ENCODE assay signal across 14 mouse cellular contexts in the genomic region with DNA sequence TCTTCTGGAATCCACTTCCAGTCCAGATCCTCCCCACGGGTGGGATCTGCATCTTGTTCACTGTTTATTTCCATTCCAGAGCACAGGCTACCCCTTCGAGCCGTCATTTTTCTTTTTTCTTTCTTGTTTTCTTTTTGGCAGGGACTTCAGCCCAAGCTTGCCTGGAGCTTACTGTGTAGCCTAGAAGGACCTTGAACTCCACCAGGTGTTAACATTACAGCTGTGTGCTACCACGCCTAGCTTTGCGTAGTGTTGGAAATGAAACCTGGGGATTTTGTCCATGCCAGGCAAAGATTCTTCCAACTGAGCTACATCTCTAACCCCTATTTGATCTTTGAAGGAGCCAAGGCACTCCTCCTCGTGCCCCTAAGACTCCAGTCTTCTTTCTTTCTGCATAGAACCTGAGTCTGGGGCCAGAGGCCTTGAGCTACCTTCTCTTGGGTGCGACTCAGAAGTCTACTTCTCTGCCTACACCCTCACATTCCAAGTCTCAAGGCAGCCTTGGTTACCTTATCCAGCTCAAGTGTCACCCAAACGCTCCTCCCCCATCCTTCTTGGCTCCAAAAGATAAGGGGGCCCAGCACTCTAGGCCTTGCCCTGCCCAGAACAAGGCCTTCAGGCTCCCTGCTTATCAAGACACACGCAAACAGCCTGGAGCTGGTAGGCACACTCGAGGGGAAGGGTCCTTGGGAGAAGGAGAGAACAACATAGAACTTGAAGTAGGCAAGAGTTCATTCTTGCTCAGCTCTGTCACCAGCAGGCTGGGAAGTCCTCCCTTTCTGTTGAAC. TPM values are rescaled to one million over a fixed set of nuclear protein-coding genes. Genes with fewer than 3 reads are reported as not detected.
DNase-seq lines count a peak whose midpoint lies in the region; ATAC-seq and TF ChIP-seq lines count a peak whose summit lies in the region.
"Had no signal": no experiment of that assay in that cellular context is flagged by ENCODE, and none has a peak within 500 bp of the region (broad histone marks: within the 10 kb centered on the region; RNA-seq: fewer than 3 reads in every experiment).

No protein-coding gene starts in this region.

- no peak for TF ChIP-seq RAD21 in MEL (IDR thresholded peaks at IDR 0.05; ENCODE audit: low read depth, low read length)

- 0 out of 2 replicates have a peak overlapping the region, but pooled peaks have one; percentile 4 for H3K9ac ChIP-seq in MEL (ENCODE audit: control insufficient read depth, low read depth, low read length, poor library complexity, severe bottlenecking)
- H3K9ac ChIP-seq in liver, embryonic 14.5 days (replicated peaks) = peak overlapping the region; percentile 64
- H3K9ac ChIP-seq in midbrain, embryonic 15.5 days = no peak overlapping the region
- H3K9ac ChIP-seq: limb, embryonic 12.5 days had no signal

- peak overlapping the region; percentile 71 for H3K4me2 ChIP-seq in liver, embryonic 14.5 days (ENCODE audit: low read depth)
- H3K4me2 ChIP-seq in midbrain, embryonic 15.5 days = no peak overlapping the region
- H3K4me2 ChIP-seq: limb, embryonic 12.5 days had no signal

- WGBS in liver, embryonic 14.5 days (ENCODE audit: insufficient replicate concordance) = 35% methylated on average over 10 of the region's 10 CpGs
- WGBS in midbrain, embryonic 15.5 days = 89% methylated on average over 10 of the region's 10 CpGs

- no peaks in the 10 kb centered on the region for H3K9me3 ChIP-seq in MEL (replicated peaks; ENCODE audit: insufficient read depth, low read length)
- H3K9me3 ChIP-seq in liver, embryonic 14.5 days (ENCODE audit: control insufficient read depth, low read length) = no peaks in the 10 kb centered on the region
- H3K9me3 ChIP-seq in midbrain, embryonic 15.5 days = no peaks in the 10 kb centered on the region
- H3K9me3 ChIP-seq: limb, embryonic 12.5 days had no signal

- H3K36me3 ChIP-seq in MEL (ENCODE audit: control insufficient read depth in 1 of 2, insufficient read depth in 2 of 2, low read length in 2 of 2) = peaks cover 0 to 16% of the 10 kb centered on the region in 2 experiments; a peak in 2 of 4 replicates
- no peaks in the 10 kb centered on the region for H3K36me3 ChIP-seq in liver, embryonic 14.5 days (replicated peaks; ENCODE audit: control insufficient read depth, insufficient read depth, low read depth)
- no peaks in the 10 kb centered on the region for H3K36me3 ChIP-seq in midbrain, embryonic 15.5 days (replicated peaks)
- H3K36me3 ChIP-seq: limb, embryonic 12.5 days had no signal

- H3K79me2 ChIP-seq in MEL (ENCODE audit: control insufficient read depth, insufficient read depth, low read length, poor library complexity) = no peaks in the 10 kb centered on the region

- 0 out of 4 replicates have a peak, but pooled peaks of 1 of the 2 experiments have one; percentile 22 for TF ChIP-seq POLR2A in MEL (IDR thresholded peaks at IDR 0.05; ENCODE audit: control insufficient read depth in 1 of 2, insufficient read depth in 1 of 2, low read depth in 1 of 2, low read length in 2 of 2, poor library complexity in 1 of 2)

- intact Hi-C loops in left cerebral cortex, adult 2 months (cut with DNase I) = no loop called here

- peak; percentile 90 to 93 for TF ChIP-seq EP300 in MEL (IDR thresholded peaks at IDR 0.05; ENCODE audit: low read depth in 1 of 2, low read length in 2 of 2)
- TF ChIP-seq EP300 in liver, embryonic 14.5 days (IDR thresholded peaks at IDR 0.05; ENCODE audit: low read depth) = peak; percentile 92

- peak; percentile 93 for DNase-seq in MEL (ENCODE audit: low read depth, low spot score)
- DNase-seq in c-Kit-positive CD71-negative TER-119-negative erythroid progenitor cells, embryonic 14.5 days (ENCODE audit: low read depth) = peak; percentile 33
- DNase-seq in liver, embryonic 14.5 days (ENCODE audit: low read depth in 3 of 3, low spot score in 3 of 3) = peak; percentile 91 to 94 (median 93)
- DNase-seq in lung, postnatal 4 days = peak; percentile 53 to 82
- DNase-seq in right cerebral cortex, postnatal 10 days (ENCODE audit: low spot score in 2 of 2) = no peak
- no peak for DNase-seq in urinary bladder, postnatal 36 days (ENCODE audit: low spot score in 2 of 2)
- DNase-seq in left cerebral cortex, adult 2 months (ENCODE audit: extremely low spot score in 1 of 2, low spot score in 2 of 2) = no peak
- DNase-seq: cerebellum, adult 18-20 months; kidney, postnatal 4 days; thymus, adult 18-20 months had no signal

- ATAC-seq in liver, embryonic 14.5 days (ENCODE audit: insufficient read depth) = peak; percentile 99
- no peak for ATAC-seq in midbrain, embryonic 15.5 days (replicated peaks)
- ATAC-seq: activated CD4-positive, CD25-positive, alpha-beta regulatory T cell, adult 4 months had no signal

- no peak overlapping the region; a peak in 1 of 4 replicates for H3K4me3 ChIP-seq in MEL (ENCODE audit: control insufficient read depth in 1 of 2, insufficient read depth in 1 of 2, low read depth in 2 of 2, low read length in 2 of 2)
- peak overlapping the region; percentile 26 to 36; a peak in 3 of 4 replicates for H3K4me3 ChIP-seq in liver, embryonic 14.5 days (ENCODE audit: insufficient read depth in 1 of 2, low read depth in 2 of 2, low read length in 2 of 2)
- H3K4me3 ChIP-seq in midbrain, embryonic 15.5 days = no peak overlapping the region
- H3K4me3 ChIP-seq in left cerebral cortex, adult 2 months = no peak overlapping the region
- H3K4me3 ChIP-seq: limb, embryonic 12.5 days had no signal

- no peak for TF ChIP-seq CTCF in MEL (IDR thresholded peaks at IDR 0.05 in 2 of 3, conservative IDR thresholded peaks at IDR 0.05 in 1 of 3; ENCODE audit: control insufficient read depth in 1 of 3, insufficient read depth in 1 of 3, low read depth in 2 of 3, low read length in 3 of 3, poor library complexity in 1 of 3, severe bottlenecking in 1 of 3)
- no peak for TF ChIP-seq CTCF in liver, embryonic 14.5 days (IDR thresholded peaks at IDR 0.05; ENCODE audit: low read depth)
- no peak for TF ChIP-seq CTCF in left cerebral cortex, adult 2 months (IDR thresholded peaks at IDR 0.05)

- H3K27ac ChIP-seq in MEL (ENCODE audit: control insufficient read depth, low read depth, low read length) = peak overlapping the region; percentile 10; the same call in 1 of the 2 replicates
- H3K27ac ChIP-seq in liver, embryonic 14.5 days = peak overlapping the region; percentile 86
- no peak overlapping the region for H3K27ac ChIP-seq in midbrain, embryonic 15.5 days
- H3K27ac ChIP-seq in left cerebral cortex, adult 2 months = no peak overlapping the region
- H3K27ac ChIP-seq: limb, embryonic 12.5 days had no signal

- H3K4me1 ChIP-seq in MEL (ENCODE audit: control insufficient read depth in 1 of 2, insufficient read depth in 2 of 2, low read length in 2 of 2) = peaks cover 11 to 25% of the 10 kb centered on the region in 2 experiments
- H3K4me1 ChIP-seq in liver, embryonic 14.5 days (replicated peaks; ENCODE audit: control insufficient read depth in 2 of 2, insufficient read depth in 2 of 2, low read length in 1 of 2) = peaks cover 39 to 50% of the 10 kb centered on the region in 2 experiments
- H3K4me1 ChIP-seq in midbrain, embryonic 15.5 days = peaks cover 10% of the 10 kb centered on the region

- H3K27me3 ChIP-seq in MEL (ENCODE audit: control insufficient read depth in 1 of 2, insufficient read depth in 2 of 2, low read length in 2 of 2) = peaks cover 4 to 6% of the 10 kb centered on the region in 2 experiments; a peak in 3 of 4 replicates
- peaks cover 61% of the 10 kb centered on the region for H3K27me3 ChIP-seq in liver, embryonic 14.5 days (ENCODE audit: control insufficient read depth, insufficient read depth, low read length)
- peaks cover 22% of the 10 kb centered on the region for H3K27me3 ChIP-seq in midbrain, embryonic 15.5 days (replicated peaks)

RNA-seq across cellular contexts. Expression of a gene that starts 29.7 kb away (rescaled TPM):
- not detected in 2 replicates for total RNA-seq in MEL (2012; rRNA removed)
- not detected for polyA plus RNA-seq in MEL (2012; ENCODE audit: insufficient read depth in 1 of 2, insufficient read length in 2 of 2, low read depth in 1 of 2, low replicate concordance in 2 of 2, missing spikeins in 1 of 2)
- polyA plus RNA-seq in liver, embryonic 14.5 days (2012; rRNA removed) = 0.01 and 0.03 TPM in 2 replicates
- polyA plus RNA-seq in liver, embryonic 14.5 days (2014; fragmentation: Nextera tagmentation; extraction: Ambion mirVana) = not detected in 2 replicates
- polyA plus RNA-seq in midbrain, embryonic 15.5 days (2015; fragmentation: Nextera tagmentation; extraction: Ambion mirVana) = 0.43 and 0.61 TPM in 2 replicates
- not detected for total RNA-seq in left cerebral cortex, adult 2 months (2021)
- polyA plus RNA-seq: heart, embryonic 14.5 days had no signal

RNA-seq across cellular contexts. Expression of a gene that starts 32.8 kb away (rescaled TPM):
- total RNA-seq in MEL (2012; rRNA removed) = 541 and 555 TPM in 2 replicates
- polyA plus RNA-seq in MEL (2012; ENCODE audit: insufficient read depth in 1 of 2, insufficient read length in 2 of 2, low read depth in 1 of 2, low replicate concordance in 2 of 2, missing spikeins in 1 of 2) = 100 to 1,000 TPM in 1 of 2 experiments, not detected in 1; 617 TPM
- 177 and 190 TPM in 2 replicates for polyA plus RNA-seq in liver, embryonic 14.5 days (2012; rRNA removed)
- polyA plus RNA-seq in liver, embryonic 14.5 days (2014; fragmentation: Nextera tagmentation; extraction: Ambion mirVana) = 227 and 235 TPM in 2 replicates
- polyA plus RNA-seq in midbrain, embryonic 15.5 days (2015; fragmentation: Nextera tagmentation; extraction: Ambion mirVana) = 645 TPM in 2 replicates
- total RNA-seq in left cerebral cortex, adult 2 months (2021) = 100 to 1,000 TPM; 409 to 423 TPM

RNA-seq across cellular contexts. Expression of a gene that starts 45.8 kb away (rescaled TPM):
- total RNA-seq in MEL (2012; rRNA removed) = not detected in 2 replicates
- polyA plus RNA-seq in MEL (2012; ENCODE audit: insufficient read depth in 1 of 2, insufficient read length in 2 of 2, low read depth in 1 of 2, low replicate concordance in 2 of 2, missing spikeins in 1 of 2) = not detected
- 0.08 and 0.12 TPM in 2 replicates for polyA plus RNA-seq in liver, embryonic 14.5 days (2012; rRNA removed)
- polyA plus RNA-seq in liver, embryonic 14.5 days (2014; fragmentation: Nextera tagmentation; extraction: Ambion mirVana) = 0.04 and 0.08 TPM in 2 replicates
- polyA plus RNA-seq in midbrain, embryonic 15.5 days (2015; fragmentation: Nextera tagmentation; extraction: Ambion mirVana) = 3.8 and 3.9 TPM in 2 replicates
- 10 to 100 TPM; 12.2 to 19.7 TPM for total RNA-seq in left cerebral cortex, adult 2 months (2021)
- polyA plus RNA-seq: activated CD4-positive, CD25-positive, alpha-beta regulatory T cell, adult 4 months had no signal

RNA-seq across cellular contexts. Expression of a gene that starts 52.8 kb away (rescaled TPM):
- 29.7 and 35.5 TPM in 2 replicates for total RNA-seq in MEL (2012; rRNA removed)
- 10 to 100 TPM in 1 of 2 experiments, not detected in 1; 59.8 TPM for polyA plus RNA-seq in MEL (2012; ENCODE audit: insufficient read depth in 1 of 2, insufficient read length in 2 of 2, low read depth in 1 of 2, low replicate concordance in 2 of 2, missing spikeins in 1 of 2)
- 13.3 and 23.6 TPM in 2 replicates for polyA plus RNA-seq in liver, embryonic 14.5 days (2012; rRNA removed)
- polyA plus RNA-seq in liver, embryonic 14.5 days (2014; fragmentation: Nextera tagmentation; extraction: Ambion mirVana) = 16.2 and 17.4 TPM in 2 replicates
- 24.3 and 27.7 TPM in 2 replicates for polyA plus RNA-seq in midbrain, embryonic 15.5 days (2015; fragmentation: Nextera tagmentation; extraction: Ambion mirVana)
- 10 to 100 TPM; 21.0 to 23.6 TPM for total RNA-seq in left cerebral cortex, adult 2 months (2021)

RNA-seq across cellular contexts. Expression of a gene that starts 58.6 kb away (rescaled TPM):
- 75.0 and 75.5 TPM in 2 replicates for total RNA-seq in MEL (2012; rRNA removed)
- 10 to 100 TPM in 1 of 2 experiments, not detected in 1; 68.5 TPM for polyA plus RNA-seq in MEL (2012; ENCODE audit: insufficient read depth in 1 of 2, insufficient read length in 2 of 2, low read depth in 1 of 2, low replicate concordance in 2 of 2, missing spikeins in 1 of 2)
- polyA plus RNA-seq in liver, embryonic 14.5 days (2012; rRNA removed) = 25.3 and 41.2 TPM in 2 replicates
- polyA plus RNA-seq in liver, embryonic 14.5 days (2014; fragmentation: Nextera tagmentation; extraction: Ambion mirVana) = 56.8 and 59.8 TPM in 2 replicates
- 89.8 and 93.2 TPM in 2 replicates for polyA plus RNA-seq in midbrain, embryonic 15.5 days (2015; fragmentation: Nextera tagmentation; extraction: Ambion mirVana)
- 10 to 100 TPM; 33.8 to 33.9 TPM for total RNA-seq in left cerebral cortex, adult 2 months (2021)

Comparison
In these comparisons a context has a peak if more than half of its experiments do, and no peak if none do; other contexts are left out.
1. DNase-seq: peak in MEL (single experiment), c-Kit-positive CD71-negative TER-119-negative erythroid progenitor cells, embryonic 14.5 days (single experiment), liver, embryonic 14.5 days (3 of 3) and lung, postnatal 4 days (2 of 2); none in right cerebral cortex, postnatal 10 days (0 of 2), urinary bladder, postnatal 36 days (0 of 2) and left cerebral cortex, adult 2 months (0 of 2).
2. H3K27ac ChIP-seq: peak in MEL (single experiment) and liver, embryonic 14.5 days (single experiment); none in midbrain, embryonic 15.5 days (single experiment) and left cerebral cortex, adult 2 months (single experiment).
3. H3K4me3 ChIP-seq: peak in liver, embryonic 14.5 days (2 of 2); none in MEL (0 of 2), midbrain, embryonic 15.5 days (single experiment) and left cerebral cortex, adult 2 months (single experiment).